Mouse (Mus musculus) embryonic facial prominence, embryonic 14.5 days (tissue): ENCODE results near the gene Rpl35a. TPM values are rescaled to one million over a fixed set of nuclear protein-coding genes. Genes with fewer than 3 reads are reported as not detected.
"Not testable (repeated sequence)": the region's sequence is repeated elsewhere in the genome, so short reads cannot be mapped to it uniquely, and the experiment has no call there.

Experiments used
- ATAC-seq: fragments of 200-750 bp; cut with Nextera tagmentation; 2 replicates; pipeline ENCODE4 v1.8.0; 2017; ENCODE audit warnings: low read depth, moderate number of reproducible peaks, moderate TSS enrichment
- DNase-seq: peaks from one replicate; pipeline ENCODE4 v3.0.0-alpha.2; 2015; ENCODE audit warnings: low spot score
- H3K27ac ChIP-seq: fragments of 300-500 bp; sonication (generic); replicated peaks from 2 replicates; pipeline ENCODE4 v1.5.1; 2014; ENCODE audit warnings: low read depth, mild to moderate bottlenecking, low read length, moderate library complexity
- H3K27me3 ChIP-seq: fragments of 300-500 bp; sonication (generic); replicated peaks from 2 replicates; pipeline ENCODE4 v1.6.1; 2014; ENCODE audit warnings: low read length; ENCODE audit not compliant: control insufficient read depth, insufficient read depth
- H3K36me3 ChIP-seq: fragments of 300-500 bp; sonication (generic); 2 replicates; pipeline ENCODE4 v1.6.1; 2014; ENCODE audit warnings: low read length, mixed read lengths; ENCODE audit not compliant: control insufficient read depth, insufficient read depth
- H3K4me1 ChIP-seq: fragments of 300-500 bp; sonication (generic); 2 replicates; pipeline ENCODE4 v1.6.1; 2014; ENCODE audit warnings: antibody characterized with exemption, low read length; ENCODE audit not compliant: control insufficient read depth, insufficient read depth
- H3K4me2 ChIP-seq: fragments of 300-500 bp; sonication (generic); 2 replicates; pipeline ENCODE4 v1.6.1; 2014; ENCODE audit warnings: low read depth, mild to moderate bottlenecking, low read length, moderate library complexity, mixed read lengths
- H3K4me3 ChIP-seq: fragments of 300-500 bp; sonication (generic); 2 replicates; pipeline ENCODE4 v1.5.1; 2014; ENCODE audit warnings: low read depth, mild to moderate bottlenecking, low read length
- H3K9ac ChIP-seq: fragments of 300-500 bp; sonication (generic); 2 replicates; pipeline ENCODE4 v1.6.1; 2014; ENCODE audit warnings: low read depth, mild to moderate bottlenecking, low read length, moderate library complexity, mixed read lengths
- H3K9me3 ChIP-seq: fragments of 300-500 bp; sonication (generic); 2 replicates; pipeline ENCODE4 v1.6.1; 2016; ENCODE audit warnings: low read length; ENCODE audit not compliant: control insufficient read depth
- WGBS: fragments of 180-500 bp; shearing (Covaris S2); extraction: QIAGEN DNeasy Blood & Tissue Kit; methylation state at CpG from one replicate; pipeline ENCODE4 v1.1.7; 2014; 5-methylcytosine and 5-hydroxymethylcytosine counted together
- polyA plus RNA-seq: library from polyadenylated mRNA; unstranded; fragments of >200 nt; fragmentation: Nextera tagmentation; extraction: Ambion mirVana; gene quantifications from 2 replicates; pipeline ENCODE4 v1.2.1, GENCODE M21; 2014

Rpl35a gene
- polyA plus RNA-seq, 1 experiment from 2014 or later: 1,079 TPM

DNA sequence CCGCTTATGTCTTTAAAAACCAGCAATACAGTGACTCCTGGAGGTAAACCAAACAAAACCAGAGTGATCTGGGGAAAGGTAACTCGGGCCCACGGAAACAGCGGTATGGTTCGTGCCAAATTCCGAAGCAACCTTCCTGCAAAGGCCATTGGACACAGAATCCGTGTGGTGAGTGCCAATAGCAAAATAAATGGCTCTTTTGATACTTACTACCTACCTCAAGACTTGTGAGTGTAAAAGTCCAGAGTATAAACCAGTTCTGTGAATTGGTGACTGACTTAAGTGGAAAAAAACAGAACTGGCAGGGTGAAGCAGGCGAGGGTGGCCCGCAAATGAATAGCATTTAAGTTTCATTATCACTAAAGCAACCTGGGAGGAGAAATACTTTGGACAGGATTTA, 2.4 kb downstream of the Rpl35a start:
- ATAC-seq, H3K4me2 ChIP-seq: not testable (repeated sequence)

DNA sequence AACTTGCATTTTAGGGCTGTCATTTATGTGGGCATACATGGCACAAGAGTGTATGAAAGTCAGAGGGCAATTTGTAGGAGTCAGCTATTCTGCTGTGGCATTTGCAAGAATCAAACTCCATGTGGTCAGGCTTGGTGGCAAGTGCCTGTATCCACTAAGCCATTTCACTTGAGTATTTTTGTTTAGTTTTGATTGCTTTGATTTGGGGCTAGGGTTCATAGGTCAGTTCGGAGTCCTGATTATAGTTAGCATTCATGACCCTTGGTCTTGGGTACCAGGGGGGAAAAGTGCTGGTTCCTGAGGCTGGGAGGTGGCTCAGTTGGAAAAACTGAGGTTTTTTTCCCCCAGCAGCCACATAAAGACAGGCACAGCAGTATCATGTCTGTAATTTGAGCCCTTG, 3.2 kb downstream of the Rpl35a start:
- ATAC-seq (no peak), DNase-seq (no peak)
- Histone ChIP-seq H3K9me3 (no peaks in the 10 kb centered on the region), H3K4me2 (no peak overlapping the region), H3K36me3 (peaks cover 32% of the 10 kb centered on the region), H3K9ac (no peak overlapping the region), H3K4me3 (no peak overlapping the region), H3K27ac (no peak overlapping the region), H3K27me3 (no peaks in the 10 kb centered on the region), H3K4me1 (peaks cover 19% of the 10 kb centered on the region)
- 83% methylated on average over 1 of the region's 1 CpGs for WGBS

More for the DNA sequence above, 2.4 kb downstream of the Rpl35a start:
- H3K9ac ChIP-seq, H3K4me3 ChIP-seq, DNase-seq, H3K27ac ChIP-seq, H3K9me3 ChIP-seq, H3K27me3 ChIP-seq: not testable (repeated sequence)
- Histone ChIP-seq H3K4me1 (peaks cover 19% of the 10 kb centered on the region), H3K36me3 (peaks cover 32% of the 10 kb centered on the region)
- 87% methylated on average over 9 of the region's 9 CpGs for WGBS

DNA sequence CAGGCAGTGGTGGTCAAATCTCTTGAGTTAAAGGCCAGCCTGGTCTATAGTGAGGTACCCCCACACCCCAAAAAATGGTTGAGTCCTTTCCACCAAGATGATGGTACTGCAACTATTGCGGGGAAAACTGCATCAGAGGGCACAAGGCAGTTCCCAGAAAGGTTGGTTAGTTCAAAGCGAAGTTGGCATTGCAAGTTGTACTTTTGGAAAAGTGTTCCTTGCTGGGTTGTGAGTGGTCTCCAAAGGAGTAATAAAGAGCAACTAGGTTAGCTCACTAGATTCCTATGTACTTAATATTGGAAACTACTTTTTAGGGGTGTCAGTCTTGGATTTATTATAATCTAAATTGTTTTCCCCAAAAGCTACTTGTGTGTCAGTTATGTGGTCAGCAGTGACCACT, 4.7 kb downstream of the Rpl35a start:
- Histone ChIP-seq H3K4me1 (peaks cover 19% of the 10 kb centered on the region), H3K9me3 (no peaks in the 10 kb centered on the region), H3K4me3 (no peak overlapping the region), H3K4me2 (no peak overlapping the region), H3K27ac (no peak overlapping the region), H3K9ac (no peak overlapping the region), H3K27me3 (no peaks in the 10 kb centered on the region), H3K36me3 (peaks cover 32% of the 10 kb centered on the region)
- WGBS: 76% methylated on average over 2 of the region's 2 CpGs
- DNase-seq: no peak
- ATAC-seq: no peak

DNA sequence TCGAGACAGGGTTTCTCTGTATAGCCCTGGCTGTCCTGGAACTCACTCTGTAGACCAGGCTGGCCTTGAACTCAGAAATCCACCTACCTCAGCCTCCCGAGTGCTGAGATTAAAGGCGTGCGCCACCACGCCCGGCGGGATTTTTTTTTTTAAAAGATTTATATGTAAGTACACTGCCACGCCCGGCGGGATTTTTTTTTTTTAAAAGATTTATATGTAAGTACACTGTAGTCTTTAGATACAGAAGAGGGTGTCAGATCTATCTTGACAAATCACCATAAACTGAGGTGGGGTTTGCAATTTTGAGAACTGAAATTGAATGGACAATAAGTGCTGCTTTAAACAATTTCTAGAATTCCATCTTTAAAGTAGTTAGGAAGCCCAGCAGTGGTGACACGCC, 5.1 kb downstream of the Rpl35a start:
- Histone ChIP-seq H3K4me3 (peak overlapping the region; percentile 78; the same call in 1 of the 2 replicates), H3K27ac (no peak overlapping the region), H3K4me2 (peak overlapping the region; percentile 92), H3K9me3 (no peaks in the 10 kb centered on the region), H3K4me1 (peaks cover 19% of the 10 kb centered on the region), H3K27me3 (no peaks in the 10 kb centered on the region), H3K36me3 (peaks cover 32% of the 10 kb centered on the region), H3K9ac (no peak overlapping the region)
- DNase-seq (no peak), ATAC-seq (no peak)
- 49% methylated on average over 11 of the region's 11 CpGs for WGBS

DNA sequence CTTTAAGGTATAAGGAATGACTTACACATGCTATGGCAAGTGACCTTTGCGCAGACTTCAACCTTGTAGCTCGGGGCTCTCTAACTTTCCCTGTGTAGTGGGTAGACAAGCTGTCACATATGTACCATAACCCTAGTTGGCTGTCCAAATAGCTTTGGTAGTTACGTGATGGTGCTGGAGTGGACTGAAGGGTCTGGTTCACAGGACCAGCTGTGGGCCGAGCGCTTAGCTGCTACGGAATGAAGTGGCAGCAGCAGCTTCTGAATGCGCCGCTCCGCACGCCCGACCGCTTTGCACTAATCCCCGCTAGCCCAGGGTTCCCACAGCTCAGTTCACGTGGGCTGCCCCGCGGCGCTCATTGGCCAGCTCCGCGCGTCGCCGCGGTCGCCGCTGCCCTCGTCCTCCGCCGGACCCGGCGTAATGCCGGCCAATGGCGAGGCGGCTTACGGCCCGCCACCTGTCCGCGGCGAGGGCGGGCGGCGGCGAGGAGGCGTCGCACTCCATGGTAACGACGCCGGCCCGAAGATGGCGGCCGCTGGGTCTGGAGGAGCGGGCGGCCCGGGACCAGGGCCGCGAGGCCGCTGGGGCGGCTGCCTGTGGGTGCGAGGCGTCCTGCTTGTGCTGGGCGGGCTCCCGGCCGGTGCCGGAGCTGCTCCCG, 5.9 kb downstream of the Rpl35a start, which contains the start of gene Lmln:
Lmln (plus strand) TSS at position 498 of the 658 bp plus-strand sequence.
- ATAC-seq: peak; percentile 97

DNA sequence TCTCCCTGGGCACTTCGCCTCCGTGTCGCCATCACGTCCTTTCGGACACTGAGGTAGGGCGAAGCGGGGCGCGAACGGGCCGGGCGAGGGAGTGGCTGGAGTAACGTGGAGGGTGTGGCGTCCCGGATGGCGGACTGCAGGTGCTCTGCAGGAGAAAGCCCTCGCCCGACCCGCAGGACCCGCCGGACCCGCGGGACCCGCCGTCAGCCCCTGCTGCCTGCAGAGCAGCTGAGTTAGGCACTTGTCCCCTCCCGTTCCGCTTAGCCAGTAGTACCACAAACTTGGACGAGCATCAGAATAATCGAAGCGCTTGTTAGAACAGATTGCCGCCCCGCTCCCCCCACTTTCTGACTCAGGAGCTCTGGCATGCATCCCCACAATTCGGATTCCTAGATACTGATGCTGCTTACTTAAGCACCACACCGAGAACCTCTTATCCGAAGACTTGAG, 6.5 kb downstream of the Rpl35a start:
- H3K4me2 ChIP-seq: peak overlapping the region; percentile 92
- ATAC-seq (peak; percentile 58), DNase-seq (peak; percentile 76)
- no peaks in the 10 kb centered on the region for H3K27me3 ChIP-seq
- peak overlapping the region; percentile 78 for H3K4me3 ChIP-seq
- H3K9me3 ChIP-seq: no peaks in the 10 kb centered on the region
- H3K27ac ChIP-seq: peak overlapping the region; percentile 69
- peak overlapping the region; percentile 75 for H3K9ac ChIP-seq
- H3K4me1 ChIP-seq: peaks cover 16% of the 10 kb centered on the region
- WGBS: 0% methylated on average over 26 of the region's 35 CpGs
- peaks cover 32% of the 10 kb centered on the region for H3K36me3 ChIP-seq

More for the DNA sequence above, 5.9 kb downstream of the Rpl35a start, which contains the start of gene Lmln:
- H3K4me3 ChIP-seq: peak within 1 kb of the TSS; percentile 78
- DNase-seq: peak; percentile 96
- H3K9me3 ChIP-seq: no peaks in the 10 kb centered on the region
- peaks cover 19% of the 10 kb centered on the region for H3K4me1 ChIP-seq
- no peaks in the 10 kb centered on the region for H3K27me3 ChIP-seq
- 2% methylated on average over 15 of the region's 64 CpGs for WGBS
- peaks cover 32% of the 10 kb centered on the region for H3K36me3 ChIP-seq
- peak within 1 kb of the TSS; percentile 69 for H3K27ac ChIP-seq
- peak within 1 kb of the TSS; percentile 92 for H3K4me2 ChIP-seq
- peak within 1 kb of the TSS; percentile 75 for H3K9ac ChIP-seq

DNA sequence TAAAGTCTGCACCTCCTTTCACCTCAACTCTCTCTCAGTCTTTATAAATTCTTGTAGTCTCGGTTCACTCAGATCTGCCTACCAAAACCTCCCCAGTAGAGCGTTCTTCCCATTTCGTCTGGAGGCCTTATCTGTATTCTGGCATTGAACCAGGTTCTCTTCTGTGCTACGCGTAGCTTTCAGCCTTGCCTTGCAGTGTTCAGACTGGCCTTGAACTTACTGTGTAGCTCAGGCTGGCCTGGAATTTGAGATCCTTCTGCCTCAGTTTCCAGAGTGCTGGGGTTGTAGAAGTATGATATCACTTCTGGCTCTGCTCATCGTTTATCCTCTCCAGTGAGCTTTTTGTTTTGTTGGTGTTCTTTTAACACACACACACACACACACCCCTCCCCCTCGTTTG, 7.0 kb downstream of the Rpl35a start:
- Histone ChIP-seq H3K9me3 (no peaks in the 10 kb centered on the region), H3K27me3 (no peaks in the 10 kb centered on the region), H3K36me3 (peaks cover 27% of the 10 kb centered on the region), H3K9ac (peak overlapping the region; percentile 75), H3K4me3 (peak overlapping the region; percentile 78), H3K27ac (no peak overlapping the region), H3K4me2 (peak overlapping the region; percentile 92), H3K4me1 (peaks cover 10% of the 10 kb centered on the region)
- 26% methylated on average over 7 of the region's 7 CpGs for WGBS
- no peak for ATAC-seq
- DNase-seq: peak; percentile 40

DNA sequence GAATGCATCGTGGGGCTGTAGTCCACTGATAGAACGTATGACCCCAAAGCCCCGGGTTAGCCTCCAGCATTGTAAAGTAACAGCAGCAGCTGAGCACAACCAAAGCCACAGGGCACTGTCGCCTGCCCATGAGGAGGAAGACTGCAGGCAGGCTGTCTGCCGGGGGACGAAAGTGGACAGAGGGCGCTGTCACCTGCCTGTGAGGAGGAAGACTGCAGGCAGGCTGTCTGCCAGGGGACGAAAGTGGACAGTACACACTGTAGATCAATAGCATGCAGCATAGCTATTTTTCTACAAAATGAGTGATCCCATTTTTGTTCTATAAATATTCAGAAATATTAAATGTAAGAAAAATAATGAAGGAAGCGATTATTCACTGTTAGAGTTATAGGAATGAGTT, 8.4 kb downstream of the Rpl35a start:
- ATAC-seq (no peak), DNase-seq (no peak)
- H3K4me2 ChIP-seq: no peak overlapping the region
- 76% methylated on average over 9 of the region's 9 CpGs for WGBS
- no peaks in the 10 kb centered on the region for H3K9me3 ChIP-seq
- H3K36me3 ChIP-seq: peaks cover 13% of the 10 kb centered on the region
- H3K27ac ChIP-seq: no peak overlapping the region
- no peaks in the 10 kb centered on the region for H3K27me3 ChIP-seq
- H3K4me1 ChIP-seq: peaks cover 9% of the 10 kb centered on the region; the same call in 1 of the 2 replicates
- no peak overlapping the region for H3K4me3 ChIP-seq
- H3K9ac ChIP-seq: no peak overlapping the region

DNA sequence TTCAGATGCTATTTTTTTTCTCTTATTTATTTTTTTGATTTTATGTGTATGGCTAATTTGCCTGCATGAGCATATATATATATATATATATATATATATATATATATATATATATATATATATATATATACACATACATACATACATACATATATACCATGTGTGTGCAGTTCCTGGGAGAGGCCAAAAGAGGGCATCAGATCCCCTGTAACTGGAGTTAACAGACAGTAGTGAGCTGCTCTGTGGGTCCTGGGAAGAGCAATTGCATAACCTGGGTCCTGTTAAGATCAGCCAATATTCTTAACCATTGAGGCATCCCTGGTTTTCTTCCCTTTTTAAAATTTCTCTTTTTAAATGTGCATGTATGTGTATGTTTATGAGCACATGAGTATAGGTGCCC, 14.7 kb downstream of the Rpl35a start:
- no peak for DNase-seq
- Histone ChIP-seq H3K4me2 (no peak overlapping the region), H3K4me1 (no peaks in the 10 kb centered on the region), H3K27ac (no peak overlapping the region), H3K4me3 (no peak overlapping the region), H3K9me3 (no peaks in the 10 kb centered on the region), H3K9ac (no peak overlapping the region), H3K27me3 (no peaks in the 10 kb centered on the region), H3K36me3 (0 out of 2 replicates have a peak, but pooled peaks cover 3% of the 10 kb centered on the region)
- ATAC-seq: no peak
